Mouse (Mus musculus) midbrain, postnatal 0 days (tissue): ENCODE measurements around the gene Atxn7. TPM values are rescaled to one million over a fixed set of nuclear protein-coding genes. Genes with fewer than 3 reads are reported as not detected.

Experiments
- ATAC-seq: fragments of 200-750 bp; cut with Nextera tagmentation; 2 replicates; pipeline ENCODE4 v1.8.0; 2017; ENCODE audit warnings: moderate number of reproducible peaks, mild to moderate bottlenecking, moderate TSS enrichment, moderate library complexity; ENCODE audit not compliant: low FRiP score
- DNase-seq: peaks from one replicate; pipeline ENCODE4 v3.0.0-alpha.2; 2015; ENCODE audit warnings: low spot score
- H3K27ac ChIP-seq: fragments of 300-500 bp; sonication (generic); 2 replicates; pipeline ENCODE4 v1.5.1; 2014; ENCODE audit warnings: low read depth, mild to moderate bottlenecking, low read length, mixed read lengths
- H3K27me3 ChIP-seq: fragments of 300-500 bp; sonication (generic); 2 replicates; pipeline ENCODE4 v1.6.1; 2014; ENCODE audit warnings: low read length, control low read depth, mixed read lengths; ENCODE audit not compliant: insufficient read depth
- H3K36me3 ChIP-seq: fragments of 300-500 bp; sonication (generic); 2 replicates; pipeline ENCODE4 v1.6.1; 2014; ENCODE audit warnings: low read length, control low read depth, mixed read lengths; ENCODE audit not compliant: insufficient read depth
- H3K4me1 ChIP-seq: fragments of 300-500 bp; sonication (generic); 2 replicates; pipeline ENCODE4 v1.6.1; 2014; ENCODE audit warnings: mild to moderate bottlenecking, control low read depth, antibody characterized with exemption, low read length, mixed read lengths; ENCODE audit not compliant: insufficient read depth
- H3K4me2 ChIP-seq: fragments of 300-500 bp; sonication (generic); 2 replicates; pipeline ENCODE4 v1.6.1; 2014; ENCODE audit warnings: low read depth, mild to moderate bottlenecking, low read length, mixed read lengths; ENCODE audit not compliant: poor library complexity, severe bottlenecking
- H3K4me3 ChIP-seq: fragments of 300-500 bp; sonication (generic); 2 replicates; pipeline ENCODE4 v1.5.1; 2014; ENCODE audit warnings: low read depth, mild to moderate bottlenecking, low read length, moderate library complexity
- H3K9ac ChIP-seq: fragments of 300-500 bp; sonication (generic); replicated peaks from 2 replicates; pipeline ENCODE4 v1.6.1; 2014; ENCODE audit warnings: mild to moderate bottlenecking, low read length, moderate library complexity, mixed read lengths; ENCODE audit not compliant: poor library complexity, severe bottlenecking
- H3K9me3 ChIP-seq: fragments of 300-500 bp; sonication (generic); 2 replicates; pipeline ENCODE4 v1.6.1; 2016; ENCODE audit warnings: low read length, control low read depth
- CTCF ChIP-seq: IDR thresholded peaks from 2 replicates; pipeline ENCODE4 v1.5.1; 2016; ENCODE audit warnings: antibody characterized with exemption, mild to moderate bottlenecking
- WGBS: fragments of 180-500 bp; shearing (Covaris S2); extraction: QIAGEN DNeasy Blood & Tissue Kit; methylation state at CpG from one replicate; pipeline ENCODE4 v1.1.7; 2014; 5-methylcytosine and 5-hydroxymethylcytosine counted together
- polyA plus RNA-seq: library from polyadenylated mRNA; unstranded; fragments of >200 nt; fragmentation: Nextera tagmentation; extraction: Ambion mirVana; gene quantifications from 2 replicates; pipeline ENCODE4 v1.2.1, GENCODE M21; 2015
- total RNA-seq: library from RNA; depleted of rRNA; stranded (reverse); fragments of >200 nt; gene quantifications from 2 replicates; pipeline ENCODE4 v1.2.3, GENCODE M21; 2014

The Atxn7 gene
- total and polyA plus RNA-seq, 2 experiments from 2014 or later: 2.5 to 12.7 TPM

DNA sequence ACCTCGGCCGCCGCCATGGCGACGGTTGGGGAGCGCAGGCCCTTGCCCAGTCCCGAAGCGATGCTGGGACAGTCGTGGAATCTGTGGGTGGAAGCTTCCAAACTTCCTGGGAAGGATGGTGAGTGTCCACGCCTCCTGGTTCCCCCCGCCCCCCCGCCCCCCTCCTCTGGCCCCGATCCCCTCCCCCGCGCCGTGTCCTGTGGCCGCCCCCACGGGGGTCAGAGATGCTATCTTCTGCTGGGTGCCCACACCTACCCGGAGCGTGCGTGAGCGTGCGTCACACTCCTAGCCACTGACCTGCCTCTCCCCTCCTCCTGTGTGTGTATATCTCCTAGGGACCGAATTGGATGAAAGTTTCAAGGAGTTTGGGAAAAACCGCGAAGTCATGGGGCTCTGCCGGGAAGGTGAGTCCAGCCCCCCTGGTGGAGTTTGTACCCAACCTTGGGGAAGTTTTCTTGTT, 52.0 kb downstream of the Atxn7 start:
- TF ChIP-seq CTCF: no peak
- Histone ChIP-seq H3K36me3 (no peaks in the 10 kb centered on the region), H3K4me1 (no peaks in the 10 kb centered on the region; the same call in 1 of the 2 replicates), H3K4me2 (peak overlapping the region; percentile 91), H3K27ac (peak overlapping the region; percentile 96), H3K27me3 (no peaks in the 10 kb centered on the region), H3K9ac (peak overlapping the region; percentile 97), H3K4me3 (peak overlapping the region; percentile 94), H3K9me3 (no peaks in the 10 kb centered on the region)
- 1% methylated on average over 13 of the region's 27 CpGs for WGBS
- ATAC-seq (peak; percentile 70), DNase-seq (peak; percentile 24)

DNA sequence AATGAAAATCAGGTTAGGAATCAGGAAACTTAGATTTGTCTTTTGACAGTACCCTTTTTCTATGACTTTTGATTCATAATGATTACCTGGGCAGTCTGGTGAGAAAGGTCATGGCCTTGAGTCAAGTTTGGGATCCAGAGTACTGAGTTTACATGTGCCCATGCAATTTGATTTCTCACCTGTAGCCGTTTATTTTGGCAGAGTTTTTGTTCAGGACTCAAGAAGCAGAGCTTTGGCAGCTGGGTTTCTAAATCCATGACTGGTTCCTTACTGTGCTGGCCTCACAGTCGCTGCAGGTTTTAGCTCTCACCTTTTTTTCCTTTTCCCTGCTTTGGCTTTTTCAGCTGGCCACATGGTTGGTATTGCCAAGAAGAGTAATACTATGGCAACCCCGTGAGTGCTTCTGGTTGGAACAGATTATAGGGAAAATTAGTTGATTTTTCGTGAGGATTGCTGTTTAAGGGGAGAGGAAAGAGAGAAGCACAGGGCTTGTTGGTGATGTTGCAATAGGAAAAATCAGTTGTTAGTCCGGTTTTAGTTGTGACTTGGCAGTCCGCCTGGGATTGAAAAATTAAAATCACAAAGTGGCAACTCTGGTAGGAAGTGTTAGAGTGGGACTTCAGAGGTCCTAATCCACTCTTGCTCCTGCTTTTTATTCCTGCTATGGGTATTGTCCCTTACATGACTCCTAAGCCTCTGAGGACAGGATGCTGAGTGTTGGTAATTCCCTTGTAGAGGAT, 53.6 kb downstream of the Atxn7 start:
- DNase-seq (no peak), ATAC-seq (no peak)
- Histone ChIP-seq H3K4me1 (no peaks in the 10 kb centered on the region; the same call in 1 of the 2 replicates), H3K36me3 (no peaks in the 10 kb centered on the region), H3K9ac (no peak overlapping the region), H3K27ac (no peak overlapping the region), H3K9me3 (no peaks in the 10 kb centered on the region), H3K4me2 (no peak overlapping the region), H3K4me3 (no peak overlapping the region), H3K27me3 (no peaks in the 10 kb centered on the region)
- no peak for TF ChIP-seq CTCF
- 71% methylated on average over 6 of the region's 6 CpGs for WGBS

DNA sequence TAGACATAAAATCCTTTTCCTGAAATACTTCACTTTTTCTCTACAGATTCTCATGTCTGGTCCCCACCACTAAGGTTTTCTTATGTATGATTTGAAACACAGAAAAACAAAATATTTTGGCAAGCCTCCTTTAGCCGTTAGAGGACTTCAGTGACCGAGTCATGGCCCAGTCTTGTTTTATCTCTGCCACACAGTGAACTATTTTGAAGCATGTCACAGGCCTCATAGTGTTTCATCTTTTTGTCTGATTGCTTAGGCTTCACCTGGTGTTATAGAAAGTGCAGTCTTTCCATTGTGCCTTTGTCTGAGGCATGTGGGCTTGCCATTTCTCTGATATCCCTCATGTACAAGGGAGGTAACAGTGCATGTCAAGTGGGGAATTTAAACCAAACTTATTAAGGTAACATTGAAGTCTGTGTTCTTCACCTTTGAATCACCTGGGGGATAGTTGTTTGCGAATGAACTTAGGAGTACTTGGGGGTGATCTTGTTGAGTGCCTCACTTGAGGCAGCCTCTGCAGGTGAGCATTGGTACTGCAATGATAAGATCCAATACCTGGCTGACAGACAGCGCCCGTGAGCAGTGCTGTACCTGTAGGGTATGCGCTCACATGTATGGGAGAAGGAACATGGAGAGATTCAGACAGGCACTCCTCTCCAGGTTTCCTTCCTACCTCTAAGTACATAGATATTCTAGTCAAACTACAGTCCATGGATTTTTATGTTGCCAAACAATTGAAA, 58.1 kb downstream of the Atxn7 start:
- H3K4me1 ChIP-seq: no peaks in the 10 kb centered on the region; the same call in 1 of the 2 replicates
- H3K27me3 ChIP-seq: no peaks in the 10 kb centered on the region
- ATAC-seq (no peak), DNase-seq (no peak)
- H3K9ac ChIP-seq: no peak overlapping the region
- H3K27ac ChIP-seq: no peak overlapping the region
- peak; percentile 56 for TF ChIP-seq CTCF
- H3K36me3 ChIP-seq: no peaks in the 10 kb centered on the region
- WGBS: 84% methylated on average over 6 of the region's 6 CpGs
- H3K4me3 ChIP-seq: no peak overlapping the region
- no peaks in the 10 kb centered on the region for H3K9me3 ChIP-seq
- H3K4me2 ChIP-seq: no peak overlapping the region

DNA sequence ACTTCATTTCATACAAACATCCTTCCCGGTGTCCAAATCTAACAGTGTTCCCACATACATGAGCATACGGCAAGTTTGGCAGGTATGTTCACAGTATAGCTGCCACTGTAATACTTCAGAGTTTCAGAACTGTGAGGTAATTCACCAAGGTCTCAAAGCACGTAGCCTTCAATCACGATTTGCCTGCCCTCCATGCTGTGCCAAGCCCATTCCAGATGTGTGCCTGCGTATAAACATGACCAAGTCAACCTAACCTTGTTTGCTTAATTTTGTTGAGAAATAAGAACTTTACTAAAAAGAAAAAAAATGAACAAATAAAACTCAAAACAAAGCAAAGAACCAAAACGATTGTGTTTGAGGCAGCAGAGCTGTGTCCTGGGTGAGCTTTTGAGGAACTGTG, 60.0 kb downstream of the Atxn7 start:
- no peaks in the 10 kb centered on the region for H3K27me3 ChIP-seq
- no peak for DNase-seq
- no peak overlapping the region for H3K4me3 ChIP-seq
- ATAC-seq: no peak
- H3K4me2 ChIP-seq: no peak overlapping the region
- H3K27ac ChIP-seq: no peak overlapping the region
- 98% methylated on average over 6 of the region's 6 CpGs for WGBS
- no peaks in the 10 kb centered on the region for H3K9me3 ChIP-seq
- H3K36me3 ChIP-seq: no peaks in the 10 kb centered on the region
- H3K4me1 ChIP-seq: no peaks in the 10 kb centered on the region
- TF ChIP-seq CTCF: no peak
- H3K9ac ChIP-seq: no peak overlapping the region

DNA sequence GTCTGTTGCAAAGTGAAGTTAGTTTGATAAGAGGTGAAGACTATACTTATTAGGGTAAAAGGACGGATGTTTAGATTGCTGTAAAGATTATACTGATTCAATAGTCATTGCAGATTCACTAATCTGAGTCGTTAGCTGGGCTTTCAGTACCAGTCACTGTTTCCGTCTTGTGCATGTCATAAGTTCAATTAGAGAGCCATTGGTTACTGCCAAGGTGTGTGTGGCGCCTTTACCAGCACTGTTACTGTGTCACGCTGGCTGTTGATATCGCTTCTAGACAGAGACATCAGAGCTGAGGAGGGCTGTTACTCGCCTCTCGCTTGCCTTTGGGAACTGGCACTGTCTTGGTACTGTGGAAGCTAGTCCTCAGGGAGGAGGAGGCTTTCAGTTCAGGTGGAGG, 64.6 kb downstream of the Atxn7 start:
- no peaks in the 10 kb centered on the region for H3K9me3 ChIP-seq
- no peaks in the 10 kb centered on the region for H3K4me1 ChIP-seq
- WGBS: 92% methylated on average over 8 of the region's 8 CpGs
- no peak overlapping the region for H3K9ac ChIP-seq
- DNase-seq: no peak
- H3K27ac ChIP-seq: no peak overlapping the region
- H3K36me3 ChIP-seq: no peaks in the 10 kb centered on the region
- no peak for TF ChIP-seq CTCF
- no peak for ATAC-seq
- no peaks in the 10 kb centered on the region for H3K27me3 ChIP-seq
- no peak overlapping the region for H3K4me2 ChIP-seq
- H3K4me3 ChIP-seq: no peak overlapping the region

DNA sequence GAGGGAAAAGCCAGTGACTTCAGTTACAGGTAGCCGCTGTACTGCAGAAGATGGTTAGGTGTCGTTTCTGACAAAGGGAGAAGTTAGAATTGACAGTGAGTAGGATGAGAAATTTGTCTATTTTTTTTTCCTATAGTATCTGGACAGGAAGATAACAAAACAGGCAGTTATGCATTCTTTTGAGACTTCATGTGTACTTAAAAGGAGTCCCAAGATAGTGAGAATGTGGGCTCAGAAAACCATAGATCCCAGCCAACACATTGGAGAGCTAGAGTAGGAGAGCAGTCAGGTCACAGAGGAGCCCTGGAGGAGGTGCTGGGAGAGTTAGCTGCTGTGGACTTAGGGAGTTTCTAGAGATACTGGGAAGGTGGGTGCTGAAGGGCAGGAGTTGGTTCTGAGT, 69.4 kb downstream of the Atxn7 start:
- Histone ChIP-seq H3K4me1 (no peaks in the 10 kb centered on the region), H3K27ac (no peak overlapping the region), H3K9ac (no peak overlapping the region), H3K4me3 (no peak overlapping the region), H3K9me3 (no peaks in the 10 kb centered on the region), H3K4me2 (no peak overlapping the region), H3K27me3 (no peaks in the 10 kb centered on the region), H3K36me3 (no peaks in the 10 kb centered on the region)
- DNase-seq (no peak), ATAC-seq (no peak)
- WGBS: 98% methylated on average over 2 of the region's 2 CpGs
- no peak for TF ChIP-seq CTCF
